Mouse (Mus musculus) bone marrow, adult 2 months (tissue): Measurements from ENCODE around the gene Cbfa2t2.

ENCODE experiments used
- CTCF ChIP-seq: fragments of 200-500 bp; IDR thresholded peaks from 2 replicates; pipeline ENCODE4 v1.5.1; 2011; ENCODE audit warnings: low read length, control low read depth; ENCODE audit not compliant: control insufficient read depth, insufficient read depth
- POLR2A ChIP-seq: fragments of 200-500 bp; IDR thresholded peaks from 2 replicates; pipeline ENCODE4 v1.6.1; 2011; ENCODE audit warnings: low read depth, mild to moderate bottlenecking, control low read depth, low read length, borderline replicate concordance; ENCODE audit not compliant: control insufficient read depth

GRCm38 (mm10) chr2:154448633-154449032 lies 12.4 kb downstream of the Cbfa2t2 start:
- TF ChIP-seq POLR2A (no peak), CTCF (no peak)
